22 mouse cellular contexts compared by ENCODE assay signal in the genomic region with DNA sequence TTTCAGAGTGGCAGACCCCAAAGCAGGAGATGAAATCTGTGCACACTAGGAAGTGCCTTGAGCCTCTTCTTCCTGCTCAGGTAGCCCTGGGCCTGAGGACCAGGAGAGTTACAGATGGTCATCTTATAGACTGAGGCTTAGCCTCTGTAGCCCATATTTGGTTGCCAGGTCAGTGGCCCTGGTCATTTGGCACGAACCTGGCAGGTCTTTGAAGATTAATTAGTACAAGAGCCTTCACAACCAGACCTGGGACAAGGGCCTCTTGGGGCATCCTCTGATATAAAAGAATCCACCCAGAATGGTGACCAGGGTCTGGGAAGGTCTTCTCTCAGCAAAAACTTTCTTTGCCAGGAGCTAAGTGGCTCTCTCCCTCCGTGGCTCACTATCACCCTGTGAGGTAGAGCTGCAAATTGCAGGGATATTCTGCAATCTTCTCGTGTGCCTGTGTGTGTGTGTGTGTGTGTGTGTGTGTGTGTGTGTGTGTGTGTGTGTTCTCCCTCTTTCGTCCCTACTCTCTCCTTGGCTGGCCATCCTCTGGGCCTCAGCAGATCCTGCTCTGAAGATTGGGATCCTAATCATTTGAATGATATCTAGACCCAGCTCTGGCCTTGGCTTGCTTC. TPM values are rescaled to one million over a fixed set of nuclear protein-coding genes. Genes with fewer than 3 reads are reported as not detected.
DNase-seq lines count a peak whose midpoint lies in the region; ATAC-seq and TF ChIP-seq lines count a peak whose summit lies in the region.
"Had no signal": no experiment of that assay in that cellular context is flagged by ENCODE, and none has a peak within 500 bp of the region (broad histone marks: within the 10 kb centered on the region; RNA-seq: fewer than 3 reads in every experiment).

No protein-coding gene starts in this region.

- no peak overlapping the region for H3K9ac ChIP-seq in hindbrain, postnatal 0 days (replicated peaks; ENCODE audit: low read length)
- H3K9ac ChIP-seq in hindbrain, embryonic 16.5 days (ENCODE audit: low read depth, low read length) = no peak overlapping the region
- H3K9ac ChIP-seq in lung, embryonic 14.5 days = no peak overlapping the region
- H3K9ac ChIP-seq: embryonic facial prominence, embryonic 15.5 days; hindbrain, embryonic 13.5 days; limb, embryonic 12.5 days; liver, embryonic 13.5 days; midbrain, embryonic 12.5 days; neural tube, embryonic 12.5 days; stomach, embryonic 15.5 days had no signal

- no peaks in the 10 kb centered on the region for H3K4me1 ChIP-seq in hindbrain, postnatal 0 days (ENCODE audit: insufficient read depth, low read length)
- no peaks in the 10 kb centered on the region for H3K4me1 ChIP-seq in hindbrain, embryonic 16.5 days (ENCODE audit: control insufficient read depth, insufficient read depth, low read depth, low read length)
- H3K4me1 ChIP-seq in lung, embryonic 14.5 days (ENCODE audit: insufficient read depth) = peaks cover 7% of the 10 kb centered on the region; the same call in 1 of the 2 replicates
- H3K4me1 ChIP-seq: embryonic facial prominence, embryonic 15.5 days; limb, embryonic 12.5 days; liver, embryonic 13.5 days; midbrain, embryonic 12.5 days; neural tube, embryonic 12.5 days had no signal

- WGBS in hindbrain, postnatal 0 days = 71% methylated on average over 4 of the region's 4 CpGs
- whole genome bisulfite sequencing in hindbrain, embryonic 16.5 days = 73% methylated on average over 4 of the region's 4 CpGs
- WGBS in lung, embryonic 14.5 days = 57% methylated on average over 4 of the region's 4 CpGs

- H3K9me3 ChIP-seq in hindbrain, postnatal 0 days (ENCODE audit: low read length) = no peaks in the 10 kb centered on the region
- H3K9me3 ChIP-seq in hindbrain, embryonic 16.5 days (ENCODE audit: control insufficient read depth, low read length) = no peaks in the 10 kb centered on the region
- no peaks in the 10 kb centered on the region for H3K9me3 ChIP-seq in lung, embryonic 14.5 days (ENCODE audit: low read depth, low read length)
- H3K9me3 ChIP-seq: embryonic facial prominence, embryonic 15.5 days; heart, embryonic 10.5 days; hindbrain, embryonic 13.5 days; limb, embryonic 12.5 days; liver, embryonic 13.5 days; midbrain, embryonic 12.5 days; neural tube, embryonic 12.5 days; stomach, embryonic 15.5 days had no signal

- no peak for ATAC-seq in hindbrain, postnatal 0 days
- ATAC-seq in hindbrain, embryonic 16.5 days = no peak
- ATAC-seq in lung, embryonic 14.5 days (ENCODE audit: insufficient read depth) = no peak
- ATAC-seq: forebrain, embryonic 16.5 days; intestine, embryonic 16.5 days had no signal

- H3K4me3 ChIP-seq in hindbrain, postnatal 0 days (ENCODE audit: low read length) = no peak overlapping the region
- no peak overlapping the region for H3K4me3 ChIP-seq in hindbrain, embryonic 16.5 days (ENCODE audit: low read length)
- no peak overlapping the region for H3K4me3 ChIP-seq in lung, embryonic 14.5 days (ENCODE audit: low read depth, low read length)
- H3K4me3 ChIP-seq: embryonic facial prominence, embryonic 15.5 days; heart, embryonic 10.5 days; hindbrain, embryonic 13.5 days; limb, embryonic 12.5 days; liver, embryonic 13.5 days; midbrain, embryonic 12.5 days; neural tube, embryonic 12.5 days; stomach, embryonic 15.5 days had no signal

- H3K27ac ChIP-seq in hindbrain, postnatal 0 days = no peak overlapping the region
- H3K27ac ChIP-seq in hindbrain, embryonic 16.5 days (ENCODE audit: low read depth, low read length) = no peak overlapping the region
- H3K27ac ChIP-seq in lung, embryonic 14.5 days (ENCODE audit: low read depth) = no peak overlapping the region
- H3K27ac ChIP-seq: embryonic facial prominence, embryonic 15.5 days; heart, embryonic 10.5 days; hindbrain, embryonic 13.5 days; limb, embryonic 12.5 days; liver, embryonic 13.5 days; midbrain, embryonic 12.5 days; neural tube, embryonic 12.5 days; stomach, embryonic 15.5 days had no signal

- DNase-seq in hindbrain, postnatal 0 days (ENCODE audit: low spot score) = no peak
- no peak for DNase-seq in lung, embryonic 14.5 days
- DNase-seq in lung, postnatal 25 days (ENCODE audit: low spot score) = no peak
- peak; percentile 14 for DNase-seq in ES-CJ7 (ENCODE audit: low read depth, low spot score)
- peak; percentile 14 for DNase-seq in R1 (ENCODE audit: low read depth, low spot score)
- DNase-seq in thymus, adult 18-20 months = no peak
- DNase-seq in thymus, postnatal 10 days (ENCODE audit: low spot score in 2 of 2) = no peak
- DNase-seq: cerebellum, adult 11-12 months; cerebellum, postnatal 36 days; liver, embryonic 13.5 days; right cerebral cortex, postnatal 25 days; thymus, postnatal 36 days had no signal

- H3K36me3 ChIP-seq in hindbrain, postnatal 0 days (ENCODE audit: insufficient read depth, low read length) = no peaks in the 10 kb centered on the region
- no peaks in the 10 kb centered on the region for H3K36me3 ChIP-seq in hindbrain, embryonic 16.5 days (ENCODE audit: control insufficient read depth, insufficient read depth, low read length)
- no peaks in the 10 kb centered on the region for H3K36me3 ChIP-seq in lung, embryonic 14.5 days (ENCODE audit: insufficient read depth)
- H3K36me3 ChIP-seq: embryonic facial prominence, embryonic 15.5 days; heart, embryonic 10.5 days; hindbrain, embryonic 13.5 days; limb, embryonic 12.5 days; liver, embryonic 13.5 days; midbrain, embryonic 12.5 days; neural tube, embryonic 12.5 days; stomach, embryonic 15.5 days had no signal

- no peak overlapping the region for H3K4me2 ChIP-seq in hindbrain, postnatal 0 days (ENCODE audit: low read depth, low read length)
- no peak overlapping the region for H3K4me2 ChIP-seq in hindbrain, embryonic 16.5 days (ENCODE audit: low read length)
- no peak overlapping the region for H3K4me2 ChIP-seq in lung, embryonic 14.5 days
- H3K4me2 ChIP-seq: embryonic facial prominence, embryonic 15.5 days; hindbrain, embryonic 13.5 days; limb, embryonic 12.5 days; liver, embryonic 13.5 days; midbrain, embryonic 12.5 days; neural tube, embryonic 12.5 days; stomach, embryonic 15.5 days had no signal

- H3K27me3 ChIP-seq in hindbrain, postnatal 0 days (ENCODE audit: insufficient read depth, low read length) = no peaks in the 10 kb centered on the region
- H3K27me3 ChIP-seq in hindbrain, embryonic 16.5 days (replicated peaks; ENCODE audit: control insufficient read depth, insufficient read depth, low read length) = no peaks in the 10 kb centered on the region
- H3K27me3 ChIP-seq in lung, embryonic 14.5 days (ENCODE audit: insufficient read depth, low read length) = no peaks in the 10 kb centered on the region
- H3K27me3 ChIP-seq: embryonic facial prominence, embryonic 15.5 days; hindbrain, embryonic 13.5 days; limb, embryonic 12.5 days; midbrain, embryonic 12.5 days; neural tube, embryonic 12.5 days; stomach, embryonic 15.5 days had no signal

- peak; percentile 34; the same call in 1 of the 2 replicates for TF ChIP-seq CTCF in hindbrain, postnatal 0 days (IDR thresholded peaks at IDR 0.05; ENCODE audit: low read depth)
- TF ChIP-seq CTCF in lung, embryonic 14.5 days (IDR thresholded peaks at IDR 0.05; ENCODE audit: low read depth) = peak; percentile 33

RNA-seq across cellular contexts. Expression of a gene that starts 53.4 kb away (rescaled TPM):
- total RNA-seq in hindbrain, postnatal 0 days (2014; rRNA removed) = 31.7 and 35.4 TPM in 2 replicates
- 101 and 107 TPM in 2 replicates for polyA plus RNA-seq in hindbrain, postnatal 0 days (2015; fragmentation: Nextera tagmentation; extraction: Ambion mirVana)
- 69.3 and 82.4 TPM in 2 replicates for polyA plus RNA-seq in hindbrain, embryonic 16.5 days (2015; fragmentation: Nextera tagmentation; extraction: Ambion mirVana)
- polyA plus RNA-seq in lung, embryonic 14.5 days (2014; fragmentation: Nextera tagmentation; extraction: Ambion mirVana) = 31.1 and 31.2 TPM in 2 replicates

Comparison
In these comparisons a context has a peak if more than half of its experiments do, and no peak if none do; other contexts are left out.
1. DNase-seq: peak in ES-CJ7 (single experiment) and R1 (single experiment); none in hindbrain, postnatal 0 days (single experiment), lung, embryonic 14.5 days (single experiment), lung, postnatal 25 days (single experiment), thymus, adult 18-20 months (0 of 2) and thymus, postnatal 10 days (0 of 2).